Mouse (Mus musculus) adrenal gland (tissue): Measurements from ENCODE around the gene Klf12.

Source experiments
- intact Hi-C: fragments of 180-260 bp; cut with DNase I; formaldehyde crosslinking; loops from one replicate; pipeline ENCODE4 v1.15.1; 2025
- long read RNA-seq, 2 experiments: library from polyadenylated mRNA; unstranded; transcript quantifications; one replicate each; pipeline ENCODE4 v2.0.0; 2020; ENCODE audit warnings: borderline replicate concordance in 1 of 2; ENCODE audit not compliant: insufficient replicate concordance in 1 of 2

Klf12 gene
- long read RNA-seq, experiment 1, partial matches to known transcripts, result 0 of 2 reads
- long read RNA-seq, experiment 1, other reads (novel, unspliced or antisense), result 2 of 2 reads
- long read RNA-seq, experiment 2, partial matches to known transcripts, result 1 of 6 reads
- long read RNA-seq, experiment 2, other reads (novel, unspliced or antisense), result 5 of 6 reads

DNA sequence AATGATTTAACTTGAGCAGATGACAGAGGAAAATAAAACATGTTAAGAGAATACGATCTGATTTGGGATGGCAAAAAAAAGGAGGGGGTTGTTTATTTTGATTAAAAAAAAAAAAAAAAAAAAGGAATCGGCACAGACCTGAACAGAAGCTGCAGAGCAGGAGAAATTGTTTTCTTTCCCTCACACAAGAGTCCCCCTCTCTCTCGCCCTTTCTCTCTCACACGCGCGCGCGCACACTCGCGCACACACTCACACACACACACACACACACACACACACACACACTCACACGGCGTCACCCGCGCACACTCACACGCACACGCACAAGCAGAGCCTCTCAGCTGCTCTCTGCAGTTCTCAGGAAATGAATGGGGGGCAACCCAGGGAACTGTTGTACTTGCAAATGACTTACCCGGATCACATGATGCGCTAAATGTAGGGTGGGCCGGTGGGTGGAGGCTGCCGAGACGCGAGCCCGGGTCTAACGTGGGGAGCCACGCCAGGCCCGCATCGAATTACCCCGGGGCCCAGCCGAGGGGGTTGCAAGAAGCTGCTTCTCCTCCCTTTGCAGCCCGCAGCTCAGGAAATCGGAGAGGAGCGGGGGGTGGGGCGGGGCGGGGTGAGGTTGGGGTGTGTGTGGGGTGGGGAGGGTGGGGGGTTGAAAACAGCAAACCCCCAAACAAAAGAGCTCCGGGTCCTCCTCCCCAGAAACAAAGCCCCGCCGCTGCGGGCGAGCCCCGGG is at the start of gene Klf12:
Gene Klf12 (minus strand): TSS at position 561 of the 742 bp plus-strand sequence.
- intact Hi-C loops, result loop anchor here (5.0 kb wide), 1 partner anchor 352 kb away; no protein-coding TSS in a partner anchor

DNA sequence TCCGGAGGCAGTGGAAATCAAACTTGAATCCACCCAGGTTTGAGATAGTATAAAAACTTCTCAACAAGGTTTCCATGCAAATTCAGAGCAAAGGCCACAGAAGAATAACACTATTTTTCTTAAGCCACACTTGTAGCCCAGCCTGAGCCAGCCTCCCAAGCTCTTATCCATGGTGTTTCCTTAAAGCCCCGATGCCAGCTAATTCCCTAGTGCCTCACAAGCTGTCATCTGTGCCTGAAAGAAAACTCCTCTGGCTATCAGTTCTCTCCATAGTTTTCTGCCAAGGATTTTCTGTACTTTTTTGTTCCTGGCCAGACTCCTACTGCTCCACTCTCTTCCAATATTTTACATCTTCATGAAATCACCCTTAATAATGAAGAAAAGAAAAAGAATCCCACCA is 48.9 kb upstream of the Klf12 start:
- intact Hi-C loops, result no loop called here

DNA sequence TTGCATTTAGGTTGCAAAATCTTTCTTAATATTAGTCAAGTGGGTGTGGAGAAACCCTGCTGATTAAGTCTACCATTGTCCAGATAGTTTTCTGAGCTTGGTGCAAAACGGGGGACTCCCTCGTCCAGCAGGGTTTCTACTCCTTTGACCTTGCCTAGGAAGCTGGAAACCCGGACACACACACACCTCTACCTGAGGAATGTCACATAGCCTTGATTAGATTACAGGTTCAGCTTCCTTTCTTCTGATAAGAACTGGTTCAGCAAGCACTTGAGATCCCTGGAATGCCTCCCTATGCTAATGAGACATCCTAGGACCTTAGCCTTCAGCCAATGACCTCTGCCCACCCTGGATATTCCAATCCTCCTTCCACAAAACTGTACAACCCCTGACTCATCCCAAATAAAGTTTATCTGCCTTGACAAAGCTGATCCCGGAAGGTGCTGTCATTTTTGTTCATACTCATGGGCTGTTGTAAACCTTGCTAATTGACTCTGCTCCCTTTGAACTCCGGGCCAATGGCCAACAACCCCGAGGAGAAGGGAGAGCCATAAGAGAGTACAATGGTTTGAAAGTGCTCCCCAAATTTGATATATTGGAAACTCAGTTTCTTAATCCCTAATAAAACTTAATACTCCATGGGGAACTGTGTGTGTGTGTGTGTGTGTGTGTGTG is 44.3 kb upstream of the Klf12 start:
- intact Hi-C loops, result no loop called here

DNA sequence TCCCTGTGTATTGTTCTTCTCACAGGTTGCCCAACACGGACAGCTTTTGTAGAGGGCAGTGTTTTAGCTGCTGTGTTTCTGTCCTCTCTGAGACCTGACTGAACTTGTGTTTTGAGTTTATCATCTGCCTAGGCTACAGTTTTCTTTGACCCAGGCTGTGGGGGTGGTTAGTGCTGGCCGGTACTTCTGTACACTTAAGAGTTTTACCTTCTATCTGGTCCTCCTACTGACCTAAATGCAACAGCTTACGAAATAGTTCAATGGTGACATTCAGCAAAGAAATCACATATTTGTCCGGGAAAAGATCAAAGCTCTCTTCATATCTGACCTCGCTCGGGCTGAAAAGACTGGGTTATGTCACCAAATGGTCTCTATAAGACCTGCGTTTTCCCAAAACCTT is 39.8 kb upstream of the Klf12 start:
- intact Hi-C loops, result no loop called here

DNA sequence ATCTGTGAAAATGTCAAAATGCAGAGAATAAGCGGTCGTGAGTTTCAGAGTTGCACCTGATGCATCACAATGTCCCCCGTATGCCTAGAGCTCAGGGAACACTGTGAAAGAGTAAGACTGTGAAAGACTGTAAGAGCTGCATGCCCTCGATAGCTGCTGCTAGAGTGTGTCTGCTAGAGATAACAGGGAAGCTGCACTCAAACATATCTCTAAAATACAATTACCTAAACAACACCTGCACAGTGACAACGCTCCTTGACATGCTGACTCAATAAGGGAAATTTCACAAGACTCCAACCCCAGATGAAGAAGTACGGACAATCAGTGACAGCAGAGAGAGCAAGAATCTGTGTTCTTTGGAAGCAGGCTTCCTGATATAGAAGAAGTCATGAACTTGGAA is 37.5 kb upstream of the Klf12 start:
- intact Hi-C loops, result no loop called here

DNA sequence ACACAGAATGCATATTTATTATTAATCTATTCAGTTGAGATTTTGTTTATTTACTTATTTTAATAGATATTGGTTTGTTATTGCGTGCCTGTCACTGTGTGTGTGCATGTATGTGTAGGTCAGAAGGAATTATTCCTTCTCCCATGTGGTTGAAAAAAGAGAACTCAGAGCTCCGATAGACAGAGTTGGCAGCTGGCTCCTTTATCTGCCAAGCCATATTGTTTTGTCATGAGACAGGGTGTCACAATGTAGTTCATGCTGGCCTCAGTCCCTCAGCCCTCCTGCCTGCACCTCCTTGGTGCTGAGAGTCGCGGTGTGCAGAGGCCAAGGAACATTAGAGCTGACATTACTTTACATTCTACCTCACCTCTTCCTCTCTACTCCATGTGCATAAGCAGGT is 32.3 kb upstream of the Klf12 start:
- intact Hi-C loops, result no loop called here

DNA sequence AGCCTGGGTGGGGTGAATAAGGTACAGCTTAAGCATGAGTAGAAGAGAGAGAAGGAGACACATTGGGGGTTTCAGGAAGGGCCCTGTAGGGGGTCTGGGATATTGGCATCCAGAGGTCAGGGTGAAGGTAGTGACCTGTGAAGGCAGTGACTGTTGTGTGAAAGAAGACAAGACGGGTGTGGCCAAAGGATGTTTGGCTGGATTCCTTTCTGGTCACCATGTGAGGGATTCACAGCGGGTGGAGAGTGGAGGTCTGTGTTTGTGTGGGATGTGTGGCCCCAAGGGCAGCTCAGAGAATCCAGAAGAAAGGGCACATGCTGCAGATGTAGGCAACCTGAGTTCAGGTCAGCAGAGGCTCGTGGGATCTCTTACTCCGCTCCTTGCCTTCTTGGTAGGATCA is 29.6 kb upstream of the Klf12 start:
- intact Hi-C loops, result no loop called here

DNA sequence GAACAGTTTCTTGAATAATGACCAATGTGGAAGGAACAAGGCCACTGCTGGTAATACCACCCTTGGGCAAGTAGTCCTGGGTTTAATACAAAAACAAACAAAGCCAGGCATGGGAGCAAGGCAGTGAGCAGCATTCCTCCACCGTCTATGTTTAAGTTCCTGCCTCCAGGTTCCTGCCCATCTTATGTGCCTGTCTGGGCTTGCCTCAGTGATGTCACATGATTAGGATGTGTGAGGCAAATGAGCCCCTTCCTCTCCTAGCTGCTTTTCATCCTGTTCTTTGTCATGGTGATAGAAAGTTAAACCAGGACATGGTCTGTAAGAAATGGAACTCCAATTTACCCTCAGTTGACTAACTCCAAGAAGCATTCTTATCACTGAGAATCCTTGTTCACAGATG is 16.4 kb upstream of the Klf12 start:
- intact Hi-C loops, result no loop called here

DNA sequence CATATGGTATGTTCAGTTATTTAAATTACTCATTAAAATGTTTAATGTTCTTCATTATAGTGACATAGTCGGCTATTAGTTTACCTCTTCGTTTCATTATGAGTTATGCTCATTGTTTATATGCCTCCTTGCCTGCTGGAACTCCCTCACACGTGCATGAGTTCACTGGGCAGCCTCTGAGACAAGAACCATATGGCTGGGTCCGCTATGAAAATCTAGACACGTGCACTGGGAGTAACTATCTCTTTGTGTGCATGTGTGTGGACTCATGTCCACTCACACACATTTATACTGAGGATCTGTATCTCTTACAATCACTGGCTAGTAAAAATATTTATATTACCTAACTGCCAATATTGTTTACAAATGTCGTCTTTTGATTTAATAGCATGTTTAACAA is 14.4 kb upstream of the Klf12 start:
- intact Hi-C loops, result no loop called here

DNA sequence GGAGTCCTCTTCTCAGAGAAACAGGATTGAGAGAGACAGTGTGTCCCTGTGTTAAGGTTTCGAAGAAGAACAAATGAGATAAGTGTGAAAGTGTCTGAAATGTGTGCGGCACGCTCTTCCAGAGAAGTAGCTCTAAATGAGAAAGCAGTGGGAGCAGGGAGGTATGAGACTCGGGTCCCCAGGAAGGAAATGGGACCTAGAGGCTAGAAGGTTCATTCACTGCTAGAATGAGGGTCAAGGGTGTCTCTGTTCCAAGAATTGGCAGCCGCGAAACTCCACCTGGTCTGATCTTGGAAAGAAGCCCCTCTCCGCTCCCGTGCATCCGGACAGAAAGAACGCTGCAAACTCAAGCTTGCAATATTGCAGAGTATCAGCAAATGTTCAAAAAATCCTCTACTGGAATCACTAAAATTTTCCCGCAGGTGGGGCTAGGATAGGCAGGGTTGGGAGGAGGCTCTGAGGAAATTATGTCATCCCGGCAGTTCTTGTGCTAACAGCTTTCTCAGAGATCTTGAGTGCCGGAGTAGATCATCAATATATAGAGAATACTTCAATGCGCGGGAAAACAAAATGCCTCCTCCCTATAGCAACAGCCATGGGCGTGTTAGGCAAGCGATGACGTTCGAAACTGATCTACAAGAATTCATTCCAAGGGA is 2.2 kb upstream of the Klf12 start:
- intact Hi-C loops, result loop anchor here (5.0 kb wide), 1 partner anchor 66 kb away; no protein-coding TSS in a partner anchor

DNA sequence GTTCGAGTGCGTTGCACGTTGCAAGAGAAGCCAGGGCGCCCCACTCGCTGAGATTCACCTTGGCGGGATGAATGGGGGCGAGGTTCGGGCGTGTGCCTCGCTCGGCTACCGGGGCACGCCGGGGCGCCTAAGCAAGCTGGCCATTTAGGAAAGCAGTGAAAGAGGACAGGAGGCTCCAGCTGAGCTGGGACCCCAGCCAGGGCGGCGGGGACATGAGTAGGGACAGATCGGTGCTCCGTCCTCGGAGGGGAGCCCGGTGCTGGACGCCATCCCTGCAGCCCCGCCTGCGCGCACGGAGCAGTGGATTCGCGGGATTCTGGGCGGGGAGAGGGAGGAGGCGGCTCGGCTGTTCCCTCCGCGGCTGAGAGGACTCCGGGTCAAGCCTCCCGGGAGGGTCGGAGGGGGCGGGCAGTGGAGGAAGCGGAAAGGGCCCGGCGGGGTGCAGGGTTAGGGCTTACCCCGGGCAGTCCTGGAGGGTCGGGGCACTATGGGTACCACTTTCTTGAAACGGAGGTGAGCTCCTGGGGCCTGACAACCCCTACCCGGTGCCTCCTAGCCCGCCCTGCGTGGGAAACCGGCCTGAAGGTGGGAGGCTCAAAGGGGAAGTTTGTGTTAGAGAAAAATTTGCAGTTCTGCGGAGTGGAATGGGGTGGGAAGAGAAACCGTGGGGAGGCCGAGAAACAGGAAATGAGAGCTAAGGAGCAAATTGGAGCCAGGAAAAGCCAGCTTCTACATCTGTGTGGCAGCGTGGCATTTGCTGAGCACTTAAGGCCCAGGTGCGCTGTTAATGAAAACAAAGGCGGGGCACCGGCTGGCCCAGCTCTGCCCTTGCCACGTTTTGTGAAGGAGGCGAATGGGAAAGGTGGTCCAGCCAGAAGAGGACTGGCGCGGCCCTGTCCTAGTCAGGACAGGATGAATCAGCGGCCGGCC is 1.4 kb upstream of the Klf12 start:
- intact Hi-C loops, result loop anchor here (5.0 kb wide), 1 partner anchor 66 kb away; no protein-coding TSS in a partner anchor

DNA sequence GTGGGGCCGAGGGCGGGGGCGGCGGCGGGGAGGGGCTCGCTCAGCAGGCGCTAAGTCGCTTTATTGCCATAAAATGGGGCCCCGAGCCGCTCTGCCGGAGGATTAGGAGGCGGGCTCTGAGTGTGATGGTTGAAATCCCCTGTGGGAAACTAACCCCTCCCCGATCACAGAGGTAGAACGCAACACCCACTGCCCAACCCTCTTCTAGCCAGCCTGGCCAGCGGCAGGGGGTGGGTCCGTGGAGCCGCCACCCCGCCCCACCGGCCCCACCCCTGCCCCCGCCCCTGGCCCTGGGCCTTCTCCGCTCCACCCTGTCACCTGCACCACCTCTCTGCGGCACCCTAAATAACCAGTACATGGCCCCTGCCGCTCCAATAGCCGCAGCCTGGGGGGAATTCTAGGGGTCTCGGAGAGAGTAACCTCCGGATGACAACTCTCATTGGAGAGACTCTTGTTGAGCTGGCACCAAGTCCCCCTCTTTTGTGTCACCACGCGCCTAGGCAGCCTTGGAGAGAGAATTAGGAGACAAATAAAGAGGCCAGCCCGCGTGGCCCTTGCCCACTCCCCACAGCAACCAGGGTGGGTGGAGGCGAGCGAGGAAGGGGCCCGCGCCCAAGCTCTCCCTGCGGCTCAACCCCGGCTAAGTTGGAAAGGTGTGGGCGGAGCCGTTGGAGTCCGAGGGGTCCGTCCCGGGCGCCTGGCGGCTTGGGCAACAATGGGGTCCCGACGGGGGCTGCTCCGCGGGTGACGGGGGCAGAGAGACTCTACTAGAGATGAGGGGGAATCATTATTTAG is 579 bp upstream of the Klf12 start:
- intact Hi-C loops, result loop anchor here (5.0 kb wide), 2 partner anchors 67 to 353 kb away; no protein-coding TSS in a partner anchor

DNA sequence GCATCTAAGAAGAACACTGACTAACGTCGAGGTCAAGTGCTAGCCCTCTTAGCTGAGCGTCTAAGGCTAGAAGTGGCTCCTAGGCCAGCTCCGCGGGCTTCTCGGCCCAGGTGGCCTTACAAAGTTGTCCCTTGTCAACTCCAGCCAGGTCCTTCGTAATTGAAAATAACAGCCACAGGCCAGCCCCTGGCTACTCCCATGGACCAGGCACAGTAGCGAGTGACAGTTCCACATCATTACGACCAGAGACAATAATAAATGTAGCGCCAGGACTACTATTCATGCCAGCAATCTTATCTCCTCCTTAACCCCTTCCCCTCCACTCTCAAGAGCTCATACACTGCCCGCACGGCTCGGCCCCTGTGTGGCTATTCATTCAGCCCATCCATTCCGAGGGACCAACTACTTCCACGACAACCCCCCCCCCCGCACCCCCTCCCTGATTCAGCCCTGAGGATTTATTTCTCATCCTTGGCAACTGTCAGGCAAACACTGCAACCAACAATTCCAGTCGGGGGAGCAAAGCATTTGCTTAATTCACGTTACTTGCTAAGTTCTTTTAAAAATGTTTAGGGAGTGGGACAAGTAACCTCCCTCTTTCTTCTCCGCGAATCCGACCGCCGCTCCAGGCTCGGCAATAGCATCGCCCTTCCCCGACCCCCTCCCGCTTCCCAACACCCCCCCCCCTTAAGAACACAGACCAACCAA is 914 bp downstream of the Klf12 start:
- intact Hi-C loops, result loop anchor here (5.0 kb wide), 1 partner anchor 351 kb away; no protein-coding TSS in a partner anchor

DNA sequence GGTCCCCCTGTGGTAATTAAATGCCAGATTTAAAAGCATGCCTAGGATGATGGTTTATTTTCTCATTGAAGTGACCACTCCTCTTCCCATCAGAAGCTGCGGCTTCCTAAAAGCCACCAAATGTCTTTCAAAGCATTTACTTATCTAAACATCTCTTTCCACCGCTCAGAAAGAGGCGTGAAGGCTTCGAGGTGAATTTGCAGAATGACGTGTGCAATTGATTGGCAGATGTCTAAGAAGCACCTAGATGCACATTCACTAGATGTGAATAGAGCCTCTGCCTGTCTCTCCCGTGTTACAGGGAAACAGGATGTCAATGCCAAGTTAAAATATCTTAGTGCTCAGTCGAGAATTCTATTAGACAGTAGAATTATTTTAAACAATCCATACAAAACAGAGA is 1.8 kb downstream of the Klf12 start:
- intact Hi-C loops, result loop anchor here (5.0 kb wide), 1 partner anchor 350 kb away; no protein-coding TSS in a partner anchor

DNA sequence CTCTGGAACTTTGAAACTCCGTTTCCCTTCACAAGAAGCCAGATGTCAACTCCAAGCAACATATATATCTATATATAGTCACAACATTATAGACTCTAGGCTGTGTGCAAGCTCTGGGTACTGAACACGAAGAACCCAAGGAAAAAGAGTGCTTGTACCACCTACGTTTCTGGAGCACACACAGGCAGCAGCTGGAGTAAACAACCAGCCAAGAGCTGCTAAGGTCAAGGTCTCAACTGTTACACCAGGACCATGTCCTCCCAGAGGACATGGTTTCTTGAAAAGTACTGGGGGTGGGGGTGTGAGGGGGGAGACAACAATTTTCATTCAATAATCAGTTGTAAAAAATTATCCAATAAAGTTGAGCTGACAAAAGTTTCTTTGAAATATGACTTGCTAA is 2.7 kb downstream of the Klf12 start:
- intact Hi-C loops, result loop anchor here (5.0 kb wide), 1 partner anchor 349 kb away; no protein-coding TSS in a partner anchor

DNA sequence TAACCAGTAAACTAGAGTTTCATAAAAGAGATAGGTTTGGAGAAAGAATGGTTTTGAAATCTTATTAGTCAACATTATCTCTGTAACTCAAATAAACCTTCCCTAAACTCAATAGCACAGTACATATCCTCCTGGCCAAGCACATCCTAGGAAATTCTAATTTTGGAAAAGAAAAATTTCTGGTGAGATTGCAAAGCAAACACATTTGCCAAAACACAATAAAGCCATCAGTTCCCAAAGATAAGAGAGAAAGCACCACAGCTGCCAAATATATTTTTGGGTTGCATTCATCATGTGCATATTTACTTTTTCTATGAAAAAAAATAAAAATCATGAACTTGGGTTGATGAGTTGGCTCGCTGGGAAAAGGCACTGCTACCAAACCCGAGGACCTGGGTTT is 10.3 kb downstream of the Klf12 start:
- intact Hi-C loops, result no loop called here

DNA sequence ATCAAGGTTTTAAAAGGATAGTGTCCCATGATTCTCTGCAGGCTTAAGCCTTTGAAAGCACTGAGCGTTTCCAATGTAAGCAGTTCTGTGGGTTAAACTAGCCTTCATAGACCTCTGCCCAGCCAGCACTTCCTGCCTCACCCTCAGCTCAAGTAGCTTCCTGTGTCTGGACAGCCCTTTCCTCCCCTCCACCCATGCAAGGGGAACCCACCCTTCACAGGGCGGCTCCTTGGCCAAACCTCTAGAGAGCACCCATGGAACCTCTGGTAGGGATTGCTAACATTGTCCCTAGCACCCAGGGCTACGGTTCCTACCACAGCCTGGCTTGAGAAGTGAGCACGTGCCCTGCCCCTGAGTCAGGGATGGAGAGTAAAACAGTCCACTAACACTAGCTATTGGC is 23.9 kb downstream of the Klf12 start:
- intact Hi-C loops, result no loop called here

DNA sequence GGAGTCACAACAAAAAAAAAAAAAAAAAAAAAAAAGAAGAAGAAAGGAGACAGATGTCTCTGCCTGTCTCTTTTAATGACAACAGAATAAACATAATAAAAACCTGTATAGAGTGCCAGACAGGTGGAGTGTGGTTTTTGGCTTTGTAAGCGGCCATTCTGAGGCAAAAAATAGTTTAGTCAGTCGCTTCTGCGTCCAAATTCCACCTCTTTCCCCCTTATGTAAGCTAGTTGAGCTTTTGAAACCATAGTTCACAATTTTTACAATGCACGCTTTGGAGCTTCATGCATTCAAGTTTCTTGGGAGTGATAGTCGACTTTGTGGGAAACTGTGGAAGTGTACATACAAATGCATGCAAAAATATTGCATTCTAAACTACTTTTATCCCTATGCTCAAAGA is 41.4 kb downstream of the Klf12 start:
- intact Hi-C loops, result no loop called here

DNA sequence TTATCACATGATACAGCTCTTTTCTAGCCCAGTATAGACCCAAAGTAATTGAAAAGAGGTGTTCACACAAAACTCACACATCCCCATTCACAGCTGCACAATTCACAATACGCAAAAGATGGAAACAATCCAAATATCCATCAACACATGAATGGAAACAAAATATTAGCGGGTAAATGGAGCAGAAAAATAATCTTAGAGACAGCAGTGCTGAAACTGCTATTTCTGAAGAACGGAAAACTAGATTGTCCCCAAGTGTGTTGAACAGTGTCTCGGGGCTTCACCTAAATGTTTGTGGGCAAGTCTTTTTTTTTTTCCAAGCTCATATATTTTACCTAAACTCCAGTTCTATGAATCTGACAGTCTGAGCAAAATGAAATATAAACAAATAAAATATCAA is 44.6 kb downstream of the Klf12 start:
- intact Hi-C loops, result no loop called here
